Mouse (Mus musculus) embryo, embryonic 11 days (tissue): ENCODE results near the gene Prr5l.
A peak's percentile ranks its signal among the peaks of the same experiment; 100 is the strongest.

Experiments
- DNase-seq: peaks from one replicate; pipeline ENCODE4 v3.0.0-alpha.2; 2015

Gene Prr5l

GRCm38 (mm10) chr2:101881471-101882162 lies 1.2 kb downstream of the Prr5l start:
- no peak for DNase-seq

- DNase-seq: peak; percentile 82
These were observed 11.6 kb downstream of the Prr5l start for GRCm38 (mm10) chr2:101871179-101871578.

DNA sequence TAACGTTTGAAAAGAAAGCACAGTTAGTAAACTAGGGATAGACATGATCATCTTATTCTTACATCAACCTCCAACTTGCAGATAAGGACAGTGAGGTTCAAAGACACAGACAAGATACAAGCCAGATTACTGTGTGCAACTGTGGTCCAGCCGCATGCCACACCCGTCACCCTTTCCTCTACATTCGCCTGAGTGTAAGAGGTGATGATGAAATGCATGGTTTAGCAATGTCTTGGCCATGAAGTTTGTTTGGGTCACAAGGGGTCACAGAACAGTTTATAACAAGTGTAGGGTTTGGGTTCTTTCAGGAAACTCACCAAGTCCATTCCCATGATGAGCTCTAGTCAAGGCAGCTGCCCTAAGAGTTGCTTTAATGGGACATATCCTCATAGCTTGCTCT lies 14.1 kb downstream of the Prr5l start:
- DNase-seq: no peak

DNA sequence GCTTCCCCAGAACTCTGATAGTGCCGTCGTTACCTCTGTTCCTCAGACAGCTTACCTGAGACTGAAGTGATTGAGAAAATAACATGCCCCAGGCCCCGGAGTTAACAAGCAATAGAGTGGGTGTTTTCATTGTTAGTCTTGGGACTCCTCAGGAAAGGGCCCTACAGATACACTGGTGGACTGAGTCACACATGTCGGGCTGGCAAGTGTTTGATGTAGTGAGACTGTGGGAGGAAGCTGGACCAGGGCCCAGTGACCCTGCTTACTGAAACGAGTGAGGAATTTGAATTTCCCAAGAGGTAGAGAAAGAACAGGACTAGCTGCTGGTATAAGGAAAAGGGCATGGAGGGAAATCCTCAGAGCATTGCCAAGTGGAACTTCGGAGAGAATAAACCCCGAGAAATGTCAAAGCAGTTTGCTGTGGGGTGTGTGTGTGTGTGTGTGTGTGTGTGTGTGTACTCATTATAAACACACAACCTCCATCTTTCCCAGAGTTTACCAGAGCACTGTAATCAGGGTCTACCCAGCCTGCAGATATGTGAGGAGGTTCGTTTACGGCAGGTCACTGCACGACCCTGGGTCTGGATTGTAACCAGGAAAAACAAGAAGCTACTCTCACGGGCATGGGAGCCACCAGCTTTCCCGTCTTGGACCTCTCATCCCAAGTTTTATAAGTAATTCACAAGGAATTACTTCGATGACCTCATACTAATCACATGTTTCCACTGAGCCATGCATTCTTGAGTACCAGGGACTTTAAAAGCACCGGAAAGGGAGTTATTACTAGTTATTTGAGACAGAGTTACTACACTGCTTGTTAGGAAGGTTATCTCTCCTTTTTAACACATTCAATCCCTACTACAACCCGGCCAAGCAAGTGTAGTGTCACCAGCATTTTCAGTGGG lies 20.4 kb downstream of the Prr5l start:
- DNase-seq: no peak

- DNase-seq: no peak
These were observed 21.8 kb downstream of the Prr5l start for GRCm38 (mm10) chr2:101860920-101861485.

GRCm38 (mm10) chr2:101856174-101856573 lies 26.7 kb downstream of the Prr5l start:
- no peak for DNase-seq

- DNase-seq: no peak
These were observed 28.0 kb downstream of the Prr5l start for GRCm38 (mm10) chr2:101854792-101855191.

DNA sequence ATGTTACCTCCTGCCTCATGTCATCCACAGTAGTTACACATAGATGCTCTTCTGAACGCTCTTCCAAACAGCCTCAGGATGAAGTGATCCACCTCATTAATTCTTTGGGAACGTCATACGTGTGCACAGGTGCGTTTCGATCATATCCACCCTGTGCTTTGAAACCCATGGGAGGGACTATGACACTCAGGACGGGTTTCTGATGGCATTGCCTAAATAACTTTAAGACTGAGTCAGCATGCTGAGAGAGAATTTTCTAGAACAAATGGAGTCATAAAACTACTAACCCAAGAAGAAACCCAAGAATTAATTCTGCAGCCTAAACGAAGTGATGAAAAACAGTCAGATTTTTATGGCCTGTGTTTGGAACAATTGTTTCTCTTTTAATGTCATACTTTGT lies 40.1 kb downstream of the Prr5l start:
- DNase-seq: no peak

DNA sequence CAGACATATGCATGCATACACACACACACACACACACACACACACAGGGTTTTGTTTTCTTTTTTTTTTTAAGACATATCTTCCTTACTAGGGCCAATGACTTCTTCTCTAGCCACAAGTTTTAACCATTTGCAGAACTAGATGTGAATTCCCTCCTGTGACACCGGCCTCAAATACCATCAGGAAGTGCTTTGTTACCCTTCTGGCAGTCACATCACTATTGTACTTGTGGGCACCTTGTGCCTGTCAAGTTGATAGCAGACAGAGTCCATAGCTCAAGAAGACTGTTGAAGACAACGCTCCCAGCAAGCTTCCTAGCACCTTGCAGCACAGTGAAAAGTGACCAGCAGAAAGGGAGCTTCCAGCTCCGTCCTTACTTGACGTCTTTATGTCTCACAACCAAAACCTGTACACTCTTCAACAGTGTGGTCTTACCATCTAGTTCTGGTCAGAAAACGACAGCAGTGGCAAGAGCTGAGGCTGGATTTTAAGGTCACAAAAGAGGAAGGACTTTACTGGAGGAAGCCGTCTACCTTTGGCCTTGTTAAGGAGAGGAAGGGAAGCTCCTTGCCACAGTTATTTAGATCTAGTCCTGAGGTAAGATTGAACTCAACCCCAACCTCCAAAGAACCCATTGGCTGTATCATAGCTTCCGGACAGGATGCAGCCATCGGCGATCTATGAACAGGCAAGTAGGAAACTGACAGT lies 47.9 kb downstream of the Prr5l start:
- DNase-seq: no peak

- no peak for DNase-seq
These were observed 50.5 kb downstream of the Prr5l start for GRCm38 (mm10) chr2:101832361-101832760.

GRCm38 (mm10) chr2:101831851-101832250 lies 51.0 kb downstream of the Prr5l start:
- DNase-seq: no peak

DNA sequence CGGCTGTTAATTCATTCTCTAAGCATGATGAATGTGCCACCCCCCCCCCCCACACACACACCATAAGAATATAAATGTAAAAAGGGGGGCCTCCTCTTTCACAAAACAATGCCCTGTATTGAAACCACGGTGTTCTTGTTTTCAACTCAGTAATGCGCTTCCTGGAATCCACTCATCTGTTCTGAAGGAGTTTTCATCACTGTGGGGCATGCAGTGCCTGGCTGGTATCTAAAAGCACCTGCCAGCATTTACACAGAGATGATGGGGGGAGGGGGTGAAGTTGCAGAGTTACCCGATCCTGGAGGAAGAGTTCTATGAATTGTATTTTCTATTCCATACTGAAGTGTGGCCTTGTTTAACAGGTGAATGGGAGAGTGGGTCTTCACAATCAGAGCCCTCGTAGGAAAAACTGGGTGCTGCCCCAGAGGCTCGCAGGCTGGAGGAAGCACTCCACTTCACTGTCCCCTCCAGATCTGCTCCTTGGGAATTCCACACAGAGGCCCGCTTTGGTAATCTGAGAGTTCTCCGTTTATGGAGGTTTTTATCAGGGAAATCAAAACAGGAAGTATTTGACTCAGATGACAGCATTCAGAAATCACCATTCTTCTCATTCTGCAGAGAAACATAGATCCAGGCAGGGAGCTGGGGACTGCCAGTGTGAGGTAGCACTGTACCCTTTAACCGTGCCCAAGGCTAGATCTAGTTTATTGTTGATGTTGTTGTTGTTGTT lies 52.5 kb downstream of the Prr5l start:
- no peak for DNase-seq

GRCm38 (mm10) chr2:101829013-101829412 lies 53.8 kb downstream of the Prr5l start:
- DNase-seq: no peak

DNA sequence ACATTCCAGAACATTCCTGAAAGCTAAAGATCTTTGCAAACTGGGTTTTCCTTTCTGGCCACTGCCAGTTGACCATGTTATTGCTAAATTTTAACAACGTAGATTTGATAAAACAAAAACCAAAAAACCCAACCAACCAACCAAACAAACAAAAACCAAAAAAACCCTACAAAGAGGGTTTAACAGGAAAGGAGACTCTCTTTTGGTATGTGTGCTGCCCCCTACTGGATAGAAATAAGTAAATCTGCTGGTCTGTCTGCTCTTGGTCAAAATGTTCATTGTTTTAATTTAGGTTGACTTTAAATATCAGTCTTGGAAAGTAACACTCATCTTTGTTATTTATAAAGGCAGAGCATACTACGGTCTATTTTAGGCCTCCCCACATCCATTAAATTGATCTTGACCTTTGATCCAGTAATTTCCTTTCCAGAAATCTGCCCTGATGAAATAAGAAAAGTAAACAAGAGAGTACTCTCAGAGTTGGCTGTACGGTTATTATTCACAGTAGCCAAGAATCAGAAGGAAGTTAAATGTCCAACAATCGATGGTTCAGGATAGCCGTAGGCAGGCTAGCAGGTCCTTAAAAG lies 54.7 kb downstream of the Prr5l start:
- peak; percentile 71 for DNase-seq

- DNase-seq: no peak
These were observed 55.2 kb downstream of the Prr5l start for GRCm38 (mm10) chr2:101827626-101828025.

- DNase-seq: no peak
These were observed 55.8 kb downstream of the Prr5l start for GRCm38 (mm10) chr2:101826950-101827600.

GRCm38 (mm10) chr2:101826186-101826707 lies 56.6 kb downstream of the Prr5l start:
- no peak for DNase-seq

DNA sequence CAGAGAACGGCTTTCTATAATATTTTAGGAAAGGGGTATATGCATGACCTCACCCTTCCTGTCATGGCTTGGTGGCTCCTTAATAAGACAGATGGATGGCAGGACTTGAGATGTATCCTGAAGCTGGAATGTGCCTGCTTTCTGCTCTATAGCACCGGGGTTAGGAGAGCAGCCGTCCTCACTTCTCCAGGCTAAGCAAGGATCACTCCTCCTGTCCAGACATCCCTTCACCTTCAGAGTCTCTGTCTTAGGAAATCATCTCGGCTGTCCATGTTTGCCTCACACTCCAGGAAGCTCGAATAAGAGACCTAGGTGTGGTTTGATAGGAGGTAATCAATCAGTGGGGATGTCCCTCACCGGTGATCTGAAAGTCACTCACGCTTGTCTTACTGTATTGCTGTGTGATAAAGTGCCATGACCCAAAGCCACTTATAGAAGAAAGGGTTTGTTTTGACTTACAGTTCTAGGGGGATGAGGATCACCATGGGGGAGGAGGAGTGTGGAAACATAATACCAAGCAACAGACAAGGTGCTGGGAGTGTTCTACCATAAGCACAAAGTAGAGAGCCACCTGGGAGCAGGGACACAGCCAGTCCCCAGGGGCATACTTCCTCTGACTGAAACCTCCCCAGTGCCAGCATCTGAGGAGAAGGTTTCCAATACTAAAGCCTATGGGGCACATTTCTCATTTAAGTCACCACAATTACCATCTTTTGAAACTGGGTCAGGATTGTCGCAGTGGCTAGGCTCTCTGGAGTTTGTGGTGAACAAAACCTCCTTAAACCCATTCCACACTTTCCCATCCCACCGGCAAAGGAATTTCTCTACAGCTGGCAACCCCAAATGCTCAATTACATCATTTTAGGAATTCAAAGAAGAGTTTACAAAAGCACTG lies 57.4 kb downstream of the Prr5l start:
- DNase-seq: no peak

- no peak for DNase-seq
These were observed 59.0 kb downstream of the Prr5l start for GRCm38 (mm10) chr2:101823821-101824220.

DNA sequence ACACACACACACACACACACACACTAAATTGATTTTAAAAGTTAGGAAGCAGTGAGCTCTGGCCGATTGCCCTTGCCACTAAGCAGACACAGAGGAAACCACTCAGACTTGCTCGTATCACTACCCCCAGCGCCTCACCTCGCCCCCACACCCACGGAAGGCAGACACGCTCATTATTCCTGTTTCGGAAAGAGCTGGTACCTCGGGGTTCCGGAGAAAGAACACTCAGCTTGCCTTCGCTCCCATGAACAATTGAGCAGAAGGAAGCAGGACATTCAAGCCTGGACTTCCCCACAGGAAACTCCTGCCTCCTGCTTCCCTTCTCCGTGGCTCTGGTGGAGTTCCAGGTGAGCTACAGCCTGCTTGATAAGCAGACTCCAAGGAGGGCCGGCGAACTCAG lies 60.0 kb downstream of the Prr5l start:
- no peak for DNase-seq
